Mouse (Mus musculus) frontal cortex, postnatal 25 days (tissue): ENCODE measurements at regions not wholly inside any gene's neighbourhood (a gene's known extent, or its start where the extent isn't known, plus 50 kb on each side); places are given as distances from the start of the nearest gene placed in this dataset.

Experiments used
- DNase-seq, 2 experiments: peaks; one replicate each; pipeline ENCODE4 v3.0.0; 2022; ENCODE audit warnings: low spot score in 2 of 2

- DNase-seq: no peak
These were observed 115.9 kb upstream of the Sstr4 start for GRCm38 (mm10) chr2:148279200-148279599.

- no peak for DNase-seq
These were observed 104.8 kb upstream of the Sstr4 start for GRCm38 (mm10) chr2:148290326-148290725.

GRCm38 (mm10) chr2:148292442-148292841, 102.7 kb upstream of the Sstr4 start:
- DNase-seq: no peak

GRCm38 (mm10) chr2:148292895-148293294, 102.2 kb upstream of the Sstr4 start:
- no peak for DNase-seq

GRCm38 (mm10) chr2:148300879-148301278, 94.3 kb upstream of the Sstr4 start:
- DNase-seq: no peak

GRCm38 (mm10) chr2:148312255-148312654, 82.9 kb upstream of the Sstr4 start:
- DNase-seq: no peak

GRCm38 (mm10) chr2:148320896-148321295, 74.2 kb upstream of the Sstr4 start:
- DNase-seq: no peak

- DNase-seq: no peak
These were observed 69.8 kb upstream of the Sstr4 start for GRCm38 (mm10) chr2:148325362-148325761.

- no peak for DNase-seq
These were observed 69.2 kb upstream of the Sstr4 start for GRCm38 (mm10) chr2:148325854-148326387.

- DNase-seq: no peak
These were observed 68.7 kb upstream of the Sstr4 start for GRCm38 (mm10) chr2:148326414-148326813.

- no peak for DNase-seq
These were observed 67.6 kb upstream of the Sstr4 start for GRCm38 (mm10) chr2:148327552-148327951.

- DNase-seq: no peak
These were observed 64.8 kb upstream of the Sstr4 start for GRCm38 (mm10) chr2:148330368-148330767.

GRCm38 (mm10) chr2:148334555-148334954, 60.6 kb upstream of the Sstr4 start:
- DNase-seq: no peak

GRCm38 (mm10) chr2:148336626-148337025, 58.5 kb upstream of the Sstr4 start:
- no peak for DNase-seq

GRCm38 (mm10) chr2:148338308-148338768, 56.8 kb upstream of the Sstr4 start:
- no peak for DNase-seq

GRCm38 (mm10) chr2:148338894-148339293, 56.2 kb upstream of the Sstr4 start:
- no peak for DNase-seq

- no peak for DNase-seq
These were observed 51.0 kb upstream of the Sstr4 start for GRCm38 (mm10) chr2:148344193-148344592.
